Mouse (Mus musculus) spleen, adult 18-20 months (tissue): ENCODE results near the gene Zcchc18.
"Not testable (repeated sequence)": the region's sequence is repeated elsewhere in the genome, so short reads cannot be mapped to it uniquely, and the experiment has no call there.

Source experiments
- DNase-seq, 2 experiments: peaks; one replicate each; pipeline ENCODE4 v3.0.0; 2022; ENCODE audit warnings: mixed read lengths in 2 of 2

Gene Zcchc18

GRCm38 (mm10) chrX:136992978-136993547, at the start of gene Zcchc18:
Gene Zcchc18 (plus strand): TSS chrX:136993155.
- peak; percentile 63 to 68 for DNase-seq

GRCm38 (mm10) chrX:136957583-136958279, 35.2 kb upstream of the Zcchc18 start:
- peak in 1 of 2 experiments; percentile 54 for DNase-seq

GRCm38 (mm10) chrX:136958300-136958699, 34.7 kb upstream of the Zcchc18 start:
- DNase-seq = not testable (repeated sequence)

GRCm38 (mm10) chrX:136959688-136960087, 33.3 kb upstream of the Zcchc18 start:
- no peak for DNase-seq

GRCm38 (mm10) chrX:136975397-136975796, 17.6 kb upstream of the Zcchc18 start, which contains the start of gene Tmsb15b2:
Gene Tmsb15b2 (minus strand): TSS chrX:136975497.
- DNase-seq = not testable (repeated sequence)

- DNase-seq = peak in 1 of 2 experiments; percentile 47
Observed at GRCm38 (mm10) chrX:136976424-136977084, 16.4 kb upstream of the Zcchc18 start, which contains the start of the genes Tmsb15l and Tmsb15b1. Gene Tmsb15l (minus strand): TSS chrX:136976869. Gene Tmsb15b1 (minus strand): TSS chrX:136976874.

- DNase-seq = no peak
Observed at GRCm38 (mm10) chrX:136978616-136979015, 14.3 kb upstream of the Zcchc18 start.

GRCm38 (mm10) chrX:136986039-136986438, 6.9 kb upstream of the Zcchc18 start:
- DNase-seq = peak in 1 of 2 experiments; percentile 32

GRCm38 (mm10) chrX:136991274-136991673, 1.7 kb upstream of the Zcchc18 start:
- no peak for DNase-seq

GRCm38 (mm10) chrX:136992191-136992965, 577 bp upstream of the Zcchc18 start:
- DNase-seq = no peak

GRCm38 (mm10) chrX:136993641-136994040, 686 bp downstream of the Zcchc18 start:
- no peak for DNase-seq

- DNase-seq = no peak
Observed at GRCm38 (mm10) chrX:136996256-136996655, 3.3 kb downstream of the Zcchc18 start.

GRCm38 (mm10) chrX:137015099-137015709, 22.2 kb downstream of the Zcchc18 start:
- DNase-seq = peak in 1 of 2 experiments; percentile 35

GRCm38 (mm10) chrX:137017668-137018067, 24.7 kb downstream of the Zcchc18 start:
- DNase-seq = no peak

- DNase-seq = peak; percentile 16 to 63
Observed at GRCm38 (mm10) chrX:137019310-137019709, 26.4 kb downstream of the Zcchc18 start.

- no peak for DNase-seq
Observed at GRCm38 (mm10) chrX:137030916-137031315, 38.0 kb downstream of the Zcchc18 start.

GRCm38 (mm10) chrX:137031726-137032125, 38.8 kb downstream of the Zcchc18 start:
- no peak for DNase-seq

- DNase-seq = no peak
Observed at GRCm38 (mm10) chrX:137034322-137034721, 41.4 kb downstream of the Zcchc18 start.

GRCm38 (mm10) chrX:137037470-137037999, 44.6 kb downstream of the Zcchc18 start:
- no peak for DNase-seq

GRCm38 (mm10) chrX:137038000-137038483, 45.1 kb downstream of the Zcchc18 start, which contains the start of gene Slc25a53:
Gene Slc25a53 (minus strand): TSS chrX:137038302.
- DNase-seq = peak; percentile 63 to 75

GRCm38 (mm10) chrX:137038502-137038901, 45.5 kb downstream of the Zcchc18 start:
- no peak for DNase-seq
